Mouse (Mus musculus): ENCODE measurements around the gene Yipf2.
"Not testable (repeated sequence)": the region's sequence is repeated elsewhere in the genome, so short reads cannot be mapped to it uniquely, and the experiment has no call there.

The Yipf2 gene

GRCm38 (mm10) chr9:21557556-21557955 lies 35.1 kb downstream of the Yipf2 start:
- no peak for DNase-seq (ENCODE audit: low spot score)

- no peak for DNase-seq (ENCODE audit: low spot score)
These were observed 35.6 kb downstream of the Yipf2 start for GRCm38 (mm10) chr9:21556996-21557395.

- no peak for DNase-seq (ENCODE audit: low spot score)
These were observed 37.4 kb downstream of the Yipf2 start for GRCm38 (mm10) chr9:21555198-21555742.

- no peak for DNase-seq (ENCODE audit: low spot score)
These were observed 38.9 kb downstream of the Yipf2 start for GRCm38 (mm10) chr9:21553607-21554273.

- no peak for DNase-seq (ENCODE audit: low spot score)
These were observed 41.6 kb downstream of the Yipf2 start for GRCm38 (mm10) chr9:21551049-21551448.

GRCm38 (mm10) chr9:21547075-21547941 lies 45.3 kb downstream of the Yipf2 start:
- peak; percentile 47 for DNase-seq (ENCODE audit: low spot score)

- no peak for DNase-seq (ENCODE audit: low spot score)
These were observed 45.9 kb downstream of the Yipf2 start, which contains the start of gene Carm1 for GRCm38 (mm10) chr9:21546789-21547074. Gene Carm1 (plus strand): TSS chr9:21546894.

GRCm38 (mm10) chr9:21545916-21546788 lies 46.5 kb downstream of the Yipf2 start:
- DNase-seq (ENCODE audit: low spot score) = peak; percentile 97

GRCm38 (mm10) chr9:21545351-21545915 lies 47.2 kb downstream of the Yipf2 start:
- no peak for DNase-seq (ENCODE audit: low spot score)

- not testable (repeated sequence) for DNase-seq (ENCODE audit: low spot score)
These were observed 50.6 kb downstream of the Yipf2 start for GRCm38 (mm10) chr9:21542001-21542400.

- no peak for DNase-seq (ENCODE audit: low spot score)
These were observed 52.5 kb downstream of the Yipf2 start for GRCm38 (mm10) chr9:21539981-21540753.

All from c-Kit-positive CD71-positive TER-119-positive erythroid progenitor cells, embryonic 14.5 days (primary cell).